Mouse (Mus musculus) layer of hippocampus, adult 2 months (tissue): ENCODE measurements around the gene AI413582. TPM values are rescaled to one million over a fixed set of nuclear protein-coding genes. Genes with fewer than 3 reads are reported as not detected.

ENCODE experiments used
- DNase-seq, 2 experiments: peaks; one replicate each; pipeline ENCODE4 v3.0.0; 2022; ENCODE audit warnings: low spot score in 2 of 2
- H3K27ac ChIP-seq: fragments of 200-600 bp; 2 replicates; pipeline ENCODE4 v1.8.1; 2022
- H3K4me3 ChIP-seq: fragments of 200-600 bp; 2 replicates; pipeline ENCODE4 v1.8.1; 2022; ENCODE audit warnings: mild to moderate bottlenecking
- CTCF ChIP-seq: fragments of 200-600 bp; conservative IDR thresholded peaks from 2 replicates; pipeline ENCODE4 v1.8.1; 2022; ENCODE audit warnings: antibody characterized with exemption, mild to moderate bottlenecking, moderate library complexity
- total RNA-seq, 2 experiments: library from RNA; stranded (reverse); gene quantifications; 2 replicates each; pipeline ENCODE4 v1.2.3; 2021

The AI413582 gene
- total RNA-seq, 2 experiments from 2014 or later = 61.6 to 66.1 TPM

- Histone ChIP-seq H3K4me3 (no peak overlapping the region), H3K27ac (peak overlapping the region; percentile 62)
- peak; percentile 62 for TF ChIP-seq CTCF
- no peak for DNase-seq
These were observed 30.3 kb upstream of the AI413582 start for GRCm38 (mm10) chr17:27595659-27596375.

- H3K27ac ChIP-seq = 0 out of 2 replicates have a peak overlapping the region, but pooled peaks have one; percentile 1
- no peak for DNase-seq
- no peak overlapping the region for H3K4me3 ChIP-seq
- no peak; the same call in 1 of the 2 replicates for TF ChIP-seq CTCF
These were observed 27.0 kb upstream of the AI413582 start for GRCm38 (mm10) chr17:27592565-27592910.

- Histone ChIP-seq H3K4me3 (no peak overlapping the region), H3K27ac (peak overlapping the region; percentile 51; the same call in 1 of the 2 replicates)
- no peak for DNase-seq
- peak; percentile 59 for TF ChIP-seq CTCF
These were observed 26.4 kb upstream of the AI413582 start for GRCm38 (mm10) chr17:27591826-27592564.

GRCm38 (mm10) chr17:27588231-27588630 lies 22.7 kb upstream of the AI413582 start:
- Histone ChIP-seq H3K27ac (peak overlapping the region; percentile 76), H3K4me3 (no peak overlapping the region)
- no peak for DNase-seq
- TF ChIP-seq CTCF = no peak

DNA sequence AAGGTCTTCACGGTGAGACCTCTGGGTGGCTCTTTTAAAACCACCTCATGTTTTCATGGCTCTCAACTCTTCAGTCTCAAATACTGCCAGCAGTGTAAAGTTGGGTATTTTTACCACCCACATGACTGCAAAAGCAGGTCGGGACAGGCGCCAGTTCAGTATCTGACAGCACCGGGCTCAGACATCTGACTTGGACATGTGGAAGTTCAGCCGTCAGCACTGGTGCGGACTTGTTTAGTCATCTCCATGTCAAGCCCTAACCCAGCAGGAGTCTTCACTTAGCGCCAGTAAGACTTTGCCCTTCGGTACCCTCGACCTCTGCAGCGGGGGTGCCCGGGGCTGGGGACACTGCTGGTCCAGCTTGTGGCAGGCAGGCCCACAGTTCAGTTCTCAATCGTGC lies 21.7 kb upstream of the AI413582 start:
- peak overlapping the region; percentile 76 for H3K27ac ChIP-seq
- no peak overlapping the region for H3K4me3 ChIP-seq
- TF ChIP-seq CTCF = no peak
- DNase-seq = no peak

- DNase-seq = no peak
- TF ChIP-seq CTCF = no peak
- peak overlapping the region; percentile 76 for H3K27ac ChIP-seq
- H3K4me3 ChIP-seq = no peak overlapping the region
These were observed 21.1 kb upstream of the AI413582 start for GRCm38 (mm10) chr17:27586661-27587060.

DNA sequence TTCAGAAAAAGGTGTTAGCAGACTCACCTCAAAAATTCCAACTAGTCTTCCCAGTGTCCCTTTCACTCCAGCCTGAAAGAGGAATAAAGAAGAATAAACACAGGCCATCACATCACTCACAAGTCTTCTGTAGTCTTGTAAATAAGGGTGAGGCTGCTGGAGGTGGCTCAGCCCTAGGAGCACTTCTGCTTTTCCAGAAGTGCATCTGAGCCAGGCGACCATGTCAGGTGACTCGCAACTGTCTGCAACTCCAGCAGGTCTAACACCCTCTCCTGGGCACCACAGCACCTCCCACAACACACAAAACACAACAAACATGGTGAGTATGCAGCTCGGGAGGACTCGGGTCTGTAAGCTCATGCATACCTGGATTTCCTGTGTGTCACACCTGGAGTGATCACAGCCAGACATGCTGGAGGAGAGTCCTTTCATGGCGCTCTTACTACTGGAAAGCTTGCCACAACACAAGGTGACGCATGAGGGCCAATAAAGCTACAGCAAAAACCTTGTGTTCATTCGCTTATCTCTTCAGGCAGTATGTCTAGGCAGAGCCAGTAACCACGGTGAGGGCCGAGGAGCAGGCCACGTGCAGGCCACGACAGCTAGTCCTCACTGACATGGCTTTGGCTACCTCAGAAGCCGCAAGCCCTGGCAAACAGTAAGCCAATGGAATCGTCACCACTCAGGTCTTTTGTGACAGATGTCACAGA lies 17.8 kb upstream of the AI413582 start:
- no peak for DNase-seq
- Histone ChIP-seq H3K27ac (no peak overlapping the region), H3K4me3 (no peak overlapping the region)
- TF ChIP-seq CTCF = no peak

DNA sequence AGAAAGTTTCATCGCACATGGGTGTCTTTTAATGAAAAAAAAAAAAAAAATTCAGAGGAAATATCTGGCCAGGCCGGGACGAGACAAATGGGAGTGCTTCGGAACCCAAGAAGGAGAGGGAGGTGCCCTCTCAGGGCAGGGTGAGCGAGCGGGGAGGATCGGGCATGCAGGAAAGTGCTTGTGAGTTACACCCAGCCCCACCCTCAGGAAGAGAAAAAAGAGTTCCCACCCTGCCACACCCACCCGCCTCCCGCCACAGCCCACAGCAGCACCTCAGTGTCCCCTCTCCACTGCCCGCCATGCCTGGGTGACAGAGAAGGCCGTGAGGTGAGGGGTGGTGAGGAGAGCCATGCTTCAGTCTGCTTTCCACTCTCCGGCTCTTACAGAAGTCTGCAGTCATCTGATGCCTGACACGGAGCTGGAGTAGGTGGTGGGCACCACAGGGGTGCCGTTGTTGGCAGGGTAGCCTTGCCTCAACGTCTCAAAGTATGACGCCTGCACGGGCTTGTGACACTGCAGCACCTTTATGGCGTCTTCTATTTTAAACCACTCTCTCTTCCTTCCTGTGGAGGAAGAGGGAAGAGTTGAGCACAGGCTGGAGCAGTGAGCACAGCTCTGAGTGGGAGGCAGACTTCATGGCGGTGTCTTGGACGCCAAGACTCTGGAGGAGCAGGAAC lies 15.0 kb upstream of the AI413582 start:
- no peak for DNase-seq
- no peak for TF ChIP-seq CTCF
- peak overlapping the region; percentile 84 for H3K27ac ChIP-seq
- no peak overlapping the region for H3K4me3 ChIP-seq

- Histone ChIP-seq H3K27ac (peak overlapping the region; percentile 84), H3K4me3 (no peak overlapping the region)
- TF ChIP-seq CTCF = no peak
- DNase-seq = no peak
These were observed 14.3 kb upstream of the AI413582 start for GRCm38 (mm10) chr17:27579816-27580215.

DNA sequence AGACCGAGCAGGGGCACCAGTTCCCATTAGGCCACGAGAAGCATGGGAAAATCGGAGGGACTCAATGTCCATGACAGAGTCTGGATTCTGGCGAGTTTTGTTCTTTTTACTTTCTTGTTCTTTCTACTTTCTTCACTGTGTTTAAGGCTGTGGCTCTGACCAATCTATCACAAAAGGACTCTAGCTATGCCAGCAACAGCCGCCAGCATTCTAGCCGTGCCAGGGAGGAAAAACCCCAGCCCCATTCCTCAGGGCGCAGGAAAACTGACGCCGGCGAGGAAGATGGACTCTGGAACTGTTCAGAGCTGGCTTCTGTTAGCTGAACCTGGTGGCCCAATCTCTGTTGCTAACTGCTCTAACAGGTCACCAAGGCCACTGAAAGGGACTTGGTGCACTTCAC lies 12.9 kb upstream of the AI413582 start:
- peak overlapping the region; percentile 84 for H3K27ac ChIP-seq

GRCm38 (mm10) chr17:27577468-27577867 lies 11.9 kb upstream of the AI413582 start:
- peak; percentile 58 for TF ChIP-seq CTCF
- H3K4me3 ChIP-seq = no peak overlapping the region
- no peak for DNase-seq
- H3K27ac ChIP-seq = peak overlapping the region; percentile 84

More for the DNA sequence above, 12.9 kb upstream of the AI413582 start:
- no peak overlapping the region for H3K4me3 ChIP-seq
- no peak for DNase-seq
- no peak for TF ChIP-seq CTCF

DNA sequence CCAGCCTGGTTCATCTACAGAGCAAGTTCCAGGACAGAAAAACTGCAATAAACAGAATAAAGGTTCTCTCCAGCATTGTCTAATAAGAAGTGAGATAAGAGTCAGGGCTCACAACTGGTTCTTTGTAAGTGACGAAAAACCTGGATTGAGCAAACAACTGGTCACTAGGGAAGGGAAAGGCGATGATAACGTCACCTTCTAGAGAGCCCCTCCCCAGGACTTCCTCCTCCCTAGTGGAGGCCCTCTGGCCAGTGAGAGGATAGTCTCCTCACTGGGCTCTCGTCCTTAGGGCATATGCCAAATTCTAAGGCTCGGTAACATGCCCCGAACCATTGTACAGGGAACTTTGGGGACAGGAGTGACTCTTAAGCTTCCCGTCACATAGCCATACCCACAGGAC lies 10.5 kb upstream of the AI413582 start:
- DNase-seq = no peak
- TF ChIP-seq CTCF = no peak
- Histone ChIP-seq H3K27ac (peak overlapping the region; percentile 84), H3K4me3 (no peak overlapping the region)
